Mouse (Mus musculus): ENCODE measurements at regions not wholly inside any gene's neighbourhood (a gene's known extent, or its start where the extent isn't known, plus 50 kb on each side); places are given as distances from the start of the nearest gene placed in this dataset.

DNA sequence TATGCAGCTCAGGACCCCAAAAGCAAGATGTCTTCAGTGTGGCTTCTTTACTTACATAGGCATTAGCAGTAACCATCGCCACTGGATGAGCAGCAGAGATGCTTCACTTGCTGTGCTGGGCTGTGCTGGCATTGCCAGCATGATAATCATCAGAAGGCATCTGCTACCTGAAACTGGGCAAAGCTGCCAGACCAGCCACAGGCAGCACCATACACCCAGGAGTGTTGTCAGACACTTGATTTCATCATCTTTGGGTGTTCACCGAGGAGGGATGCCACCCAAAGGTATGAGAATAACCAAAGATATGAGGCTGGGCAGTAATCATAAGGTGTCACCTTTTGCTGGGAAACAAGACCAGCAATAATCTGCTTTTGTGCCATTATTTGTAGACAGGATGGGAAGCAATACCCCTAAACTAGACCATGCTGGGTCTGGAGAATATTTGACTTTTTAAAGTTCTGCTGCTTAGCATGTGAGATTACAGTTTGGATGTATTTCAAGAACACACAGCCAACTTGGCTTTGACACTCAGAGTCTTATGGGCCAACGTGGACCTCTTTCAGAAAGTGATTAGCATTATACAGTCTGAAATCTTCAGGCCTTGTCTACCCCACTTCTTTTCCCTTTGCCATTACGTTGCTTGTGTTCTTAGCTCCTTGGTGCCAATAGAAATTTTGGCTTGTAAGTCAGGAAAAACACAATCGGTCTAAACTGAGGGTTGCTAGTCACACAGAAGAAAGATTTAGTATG, 80.7 kb upstream of the Cerkl start:
- intact Hi-C loops (cut with DNase I) = no loop called here
- DNase-seq = no peak
- no peak overlapping the region for H3K27ac ChIP-seq
- TF ChIP-seq CTCF (IDR thresholded peaks at IDR 0.05) = no peak
- H3K4me3 ChIP-seq = no peak overlapping the region

DNA sequence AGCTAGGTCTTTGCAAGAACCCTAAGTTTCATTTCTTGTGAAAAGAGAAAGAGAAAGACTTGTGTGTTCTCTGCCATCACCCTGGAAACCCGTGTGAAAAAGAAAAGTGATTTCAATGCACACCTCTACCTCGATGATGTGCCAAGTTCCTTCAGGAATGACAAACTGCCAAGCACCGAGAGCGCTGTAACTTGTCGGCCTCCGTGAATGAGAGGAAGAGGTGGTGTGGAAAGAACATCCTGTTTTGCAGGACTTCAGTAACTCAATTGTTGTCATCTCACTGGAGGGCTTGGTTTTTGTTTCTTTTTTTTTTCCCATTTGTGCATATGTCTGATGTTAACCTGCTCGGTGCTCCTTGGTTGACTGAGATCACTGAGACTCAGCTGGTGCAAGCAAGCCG, 83.8 kb upstream of the Cerkl start:
- peak overlapping the region; percentile 8; the same call in 1 of the 2 replicates for H3K4me3 ChIP-seq
- intact Hi-C loops (cut with DNase I) = no loop called here
- peak overlapping the region; percentile 39 for H3K27ac ChIP-seq
- no peak for DNase-seq
- TF ChIP-seq CTCF (IDR thresholded peaks at IDR 0.05) = no peak

DNA sequence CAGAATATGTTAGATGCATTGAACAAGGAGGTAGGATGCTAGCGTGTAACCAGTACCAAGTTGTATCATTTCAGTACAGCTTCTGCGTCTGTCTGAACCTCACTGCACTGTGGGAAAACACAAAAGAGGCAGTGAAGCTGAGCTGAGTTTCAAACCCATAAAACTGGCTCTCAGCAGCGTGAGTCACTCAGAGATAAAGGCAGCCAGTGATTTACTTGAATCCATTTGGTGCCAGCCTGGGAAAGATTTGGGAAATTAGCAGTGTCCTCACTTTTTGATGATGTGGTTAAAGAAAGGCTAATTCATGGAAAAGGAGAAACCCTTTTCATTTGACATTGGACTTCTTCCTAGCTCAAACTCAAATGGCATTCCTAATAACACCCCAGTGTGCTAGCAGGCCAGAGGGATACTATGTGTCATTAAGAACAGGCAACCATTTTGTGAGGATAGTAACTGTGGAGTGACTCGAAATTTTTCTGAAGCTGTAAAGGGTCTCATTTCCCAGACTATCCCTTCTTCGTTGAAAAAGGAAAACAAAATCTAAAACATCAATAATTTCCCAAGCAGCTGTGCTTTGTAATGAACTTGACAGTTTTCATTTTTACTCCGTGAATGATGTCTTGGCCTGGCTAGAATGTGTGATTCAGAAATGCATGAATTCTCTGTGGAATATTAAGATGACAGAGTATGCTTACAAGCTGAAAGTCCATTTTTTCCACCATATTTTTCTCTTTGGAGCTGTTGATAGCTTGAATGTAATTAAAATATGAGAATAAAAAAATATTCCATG, 85.8 kb upstream of the Cerkl start:
- peak overlapping the region; percentile 55; the same call in 1 of the 2 replicates for H3K27ac ChIP-seq
- TF ChIP-seq CTCF (IDR thresholded peaks at IDR 0.05) = no peak
- no peak for DNase-seq
- H3K4me3 ChIP-seq = no peak overlapping the region
- intact Hi-C loops (cut with DNase I) = no loop called here

DNA sequence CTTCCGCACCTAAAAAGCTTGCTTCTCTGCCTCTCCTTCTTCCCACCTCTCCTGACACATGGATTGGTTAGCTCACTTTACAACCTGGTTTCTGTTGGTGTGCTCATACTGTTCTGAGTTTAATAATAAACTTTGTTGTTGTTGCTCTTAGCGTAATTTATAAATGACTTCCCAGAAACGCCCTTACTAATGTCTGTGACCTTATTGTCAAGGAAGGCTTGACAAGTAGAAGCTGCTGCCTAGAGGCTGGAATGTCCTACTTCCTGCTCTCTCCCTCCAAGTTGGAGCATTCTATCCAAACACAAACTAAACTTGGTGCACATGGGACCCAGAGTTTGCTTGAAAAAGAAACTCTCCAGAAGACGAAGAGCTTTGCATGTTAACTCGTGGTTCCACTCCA, 86.9 kb upstream of the Cerkl start:
- intact Hi-C loops (cut with DNase I) = no loop called here
- H3K4me3 ChIP-seq = no peak overlapping the region
- TF ChIP-seq CTCF (IDR thresholded peaks at IDR 0.05) = no peak
- no peak for DNase-seq
- H3K27ac ChIP-seq = peak overlapping the region; percentile 55

DNA sequence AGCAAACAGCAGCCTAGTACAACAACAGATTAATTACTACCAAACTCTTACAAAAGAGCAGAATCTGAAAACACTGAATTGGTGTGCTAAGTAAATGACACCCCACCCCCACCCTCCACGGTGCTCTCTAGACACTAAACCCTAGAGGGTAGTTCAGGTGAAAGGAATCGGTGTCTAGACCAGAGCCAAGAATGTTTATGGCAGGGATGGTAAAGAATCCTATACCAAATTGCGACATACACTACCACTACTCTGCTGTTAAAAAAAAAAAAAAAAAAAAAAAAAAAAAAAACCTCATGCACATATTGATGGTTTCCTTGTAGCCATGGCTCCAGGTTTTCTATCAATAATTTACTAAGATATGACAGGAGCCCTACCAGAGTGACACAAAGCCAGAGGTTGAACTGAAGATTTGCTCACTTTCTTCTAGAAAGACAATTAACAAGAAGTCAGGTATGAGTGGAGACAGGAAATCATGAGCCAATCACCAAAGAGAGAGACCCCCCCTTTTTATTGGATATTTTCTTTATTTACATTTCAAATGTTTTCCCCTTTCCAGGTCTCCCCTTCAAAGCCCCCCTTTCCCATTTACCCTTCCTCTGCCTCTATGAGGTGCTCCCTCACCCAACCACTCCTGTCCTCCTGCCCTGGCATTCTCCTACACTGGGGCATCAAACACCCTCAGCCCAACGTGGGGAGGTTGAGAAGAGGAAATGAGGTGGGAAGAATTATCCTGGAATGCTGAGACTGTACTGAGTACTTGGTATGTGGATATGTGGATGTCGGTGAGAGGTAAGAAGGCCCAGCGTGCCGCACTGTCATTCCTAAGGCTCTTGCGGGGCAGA, 87.6 kb upstream of the Cerkl start:
- H3K27ac ChIP-seq = no peak overlapping the region

DNA sequence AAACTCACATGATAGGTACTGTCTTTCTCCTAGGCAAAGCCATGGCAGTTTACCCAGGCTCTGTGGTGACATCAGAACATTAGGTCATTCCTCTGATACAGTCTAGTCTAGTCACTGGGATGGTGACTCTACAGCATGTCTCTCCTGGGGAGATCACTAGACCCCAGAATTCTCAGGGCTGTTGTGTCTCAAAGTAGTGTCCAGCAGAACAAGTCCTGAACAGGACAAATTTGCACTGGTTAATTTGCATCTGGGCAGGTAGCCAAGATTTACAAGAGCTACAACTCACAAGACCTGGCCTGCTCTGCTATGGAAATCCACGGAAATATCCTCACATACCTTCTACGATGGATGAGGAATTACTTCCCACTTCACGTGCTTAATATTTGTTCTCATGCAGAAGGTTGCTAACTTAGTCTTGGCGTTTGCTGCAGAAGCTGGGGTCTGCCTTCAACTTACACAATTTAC, 88.2 kb upstream of the Cerkl start:
- no peak for DNase-seq
- TF ChIP-seq CTCF (IDR thresholded peaks at IDR 0.05) = no peak
- Histone ChIP-seq H3K27ac (no peak overlapping the region), H3K4me3 (no peak overlapping the region)
- intact Hi-C loops (cut with DNase I) = no loop called here

More for the DNA sequence above, 87.6 kb upstream of the Cerkl start:
- H3K4me3 ChIP-seq = no peak overlapping the region
- intact Hi-C loops (cut with DNase I) = no loop called here
- TF ChIP-seq CTCF (IDR thresholded peaks at IDR 0.05) = no peak
- DNase-seq = no peak

DNA sequence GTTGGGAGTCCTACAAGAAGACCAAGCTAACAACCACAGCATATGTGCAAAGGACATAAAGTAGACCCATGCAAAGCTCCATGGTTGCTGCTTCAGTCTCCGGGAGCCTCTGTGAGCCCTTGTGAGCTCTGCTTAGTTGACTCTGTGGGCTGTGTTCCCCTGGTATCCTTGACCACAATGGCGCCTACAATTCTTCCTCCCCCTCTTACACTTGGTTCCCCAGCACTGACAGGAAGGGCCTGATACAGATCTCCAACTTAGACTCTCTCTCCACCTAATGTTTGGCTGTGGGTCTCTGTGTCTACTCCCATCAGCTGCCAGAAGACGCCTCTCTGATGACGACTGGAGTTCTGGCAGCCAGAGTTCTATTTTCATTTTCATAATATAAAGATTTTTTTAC, 88.9 kb upstream of the Itprid2 start:
- DNase-seq = no peak
- no peak overlapping the region for H3K4me3 ChIP-seq
- H3K27ac ChIP-seq = no peak overlapping the region
- intact Hi-C loops (cut with DNase I) = no loop called here
- no peak for TF ChIP-seq CTCF (IDR thresholded peaks at IDR 0.05)

DNA sequence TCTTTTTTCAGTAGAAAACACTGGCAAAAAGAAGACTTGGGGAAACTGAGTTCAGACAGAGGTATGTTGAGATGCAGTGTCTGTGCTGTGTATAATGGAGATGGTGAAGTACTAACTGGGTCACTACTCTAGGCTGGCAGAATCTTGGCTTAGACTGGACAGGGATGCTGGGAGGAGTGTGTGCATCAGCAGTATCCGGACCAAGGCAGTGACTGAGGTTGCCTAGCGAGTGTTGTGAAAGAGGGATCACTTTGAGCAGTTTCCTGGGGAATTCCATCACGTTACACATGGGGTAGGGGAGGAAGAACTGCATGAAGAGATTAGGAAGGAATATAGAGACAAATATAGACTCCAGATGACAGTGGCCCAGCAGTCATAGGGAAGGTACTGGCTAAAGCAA, 87.9 kb upstream of the Itprid2 start:
- DNase-seq = no peak
- H3K27ac ChIP-seq = no peak overlapping the region
- no peak overlapping the region for H3K4me3 ChIP-seq
- intact Hi-C loops (cut with DNase I) = no loop called here
- no peak for TF ChIP-seq CTCF (IDR thresholded peaks at IDR 0.05)

DNA sequence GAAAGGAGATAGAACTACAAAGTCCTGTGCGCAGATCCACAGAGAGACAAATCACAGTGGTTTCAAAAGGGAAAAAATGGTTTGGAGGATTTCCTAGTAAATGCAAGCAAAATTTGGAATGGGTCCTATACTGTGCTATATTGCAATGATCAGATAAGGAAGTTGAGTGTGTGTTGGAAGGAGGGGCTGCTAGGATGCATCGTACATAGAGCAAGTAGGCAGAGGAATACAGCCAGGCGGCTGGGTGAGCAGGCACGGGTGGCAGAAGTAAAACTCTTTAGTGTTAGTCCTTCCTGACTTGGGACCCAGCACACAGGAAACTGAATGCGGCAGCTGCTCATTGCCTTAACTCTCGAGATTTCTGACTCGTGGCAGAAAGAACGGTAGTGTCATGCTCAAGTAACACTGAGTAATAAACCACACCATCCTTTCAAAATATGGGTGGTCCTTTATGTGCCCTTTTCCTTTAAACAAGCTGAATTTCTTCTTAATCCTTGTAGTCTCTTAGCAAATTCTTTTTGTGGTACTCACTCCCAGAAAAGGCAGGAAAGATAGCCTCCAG, 87.0 kb upstream of the Itprid2 start:
- no peak for TF ChIP-seq CTCF (IDR thresholded peaks at IDR 0.05)
- no peak overlapping the region for H3K27ac ChIP-seq
- H3K4me3 ChIP-seq = no peak overlapping the region
- intact Hi-C loops (cut with DNase I) = no loop called here
- DNase-seq = no peak

DNA sequence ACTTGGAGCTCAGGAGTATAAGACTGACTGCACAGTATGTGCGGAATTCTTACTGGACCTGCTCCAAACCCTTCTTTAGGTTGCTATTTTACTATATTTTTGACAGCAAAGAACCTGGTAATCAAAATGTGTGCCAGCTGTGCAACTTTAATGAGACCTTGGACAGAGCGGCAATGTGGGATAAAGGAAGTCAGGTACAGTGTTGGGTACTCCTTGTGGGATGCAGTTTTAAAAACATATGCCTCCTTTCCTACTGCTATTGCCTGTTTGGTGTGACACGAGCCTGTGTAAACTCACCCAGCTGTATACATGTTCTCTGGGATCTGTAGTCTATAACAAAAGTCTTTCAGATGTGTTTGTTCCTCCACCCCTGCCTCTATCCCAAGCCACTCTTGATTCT, 85.4 kb upstream of the Itprid2 start:
- intact Hi-C loops (cut with DNase I) = no loop called here
- Histone ChIP-seq H3K4me3 (no peak overlapping the region), H3K27ac (no peak overlapping the region)
- no peak for TF ChIP-seq CTCF (IDR thresholded peaks at IDR 0.05)
- no peak for DNase-seq

DNA sequence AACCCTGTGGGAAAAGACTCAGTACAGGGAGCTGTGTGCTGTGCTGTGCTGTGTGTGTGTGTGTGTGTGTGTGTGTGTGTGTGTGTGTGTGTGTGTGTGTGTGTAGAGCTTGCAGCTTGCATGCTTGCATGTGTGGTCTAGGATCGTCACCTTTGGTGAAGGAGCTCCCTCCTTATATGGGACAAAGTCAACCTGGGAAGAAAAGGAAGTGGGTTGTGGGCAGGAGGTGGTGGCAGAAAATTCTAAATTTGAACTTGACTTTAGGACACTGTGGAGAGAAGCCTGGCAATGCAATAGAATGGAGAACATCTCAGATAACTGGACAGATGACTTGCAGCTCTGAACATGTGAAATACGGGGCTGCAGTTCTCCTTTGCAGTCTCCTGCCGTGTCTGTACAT, 84.7 kb upstream of the Itprid2 start:
- no peak for TF ChIP-seq CTCF (IDR thresholded peaks at IDR 0.05)
- intact Hi-C loops (cut with DNase I) = no loop called here
- no peak overlapping the region for H3K4me3 ChIP-seq
- H3K27ac ChIP-seq = no peak overlapping the region
- no peak for DNase-seq

DNA sequence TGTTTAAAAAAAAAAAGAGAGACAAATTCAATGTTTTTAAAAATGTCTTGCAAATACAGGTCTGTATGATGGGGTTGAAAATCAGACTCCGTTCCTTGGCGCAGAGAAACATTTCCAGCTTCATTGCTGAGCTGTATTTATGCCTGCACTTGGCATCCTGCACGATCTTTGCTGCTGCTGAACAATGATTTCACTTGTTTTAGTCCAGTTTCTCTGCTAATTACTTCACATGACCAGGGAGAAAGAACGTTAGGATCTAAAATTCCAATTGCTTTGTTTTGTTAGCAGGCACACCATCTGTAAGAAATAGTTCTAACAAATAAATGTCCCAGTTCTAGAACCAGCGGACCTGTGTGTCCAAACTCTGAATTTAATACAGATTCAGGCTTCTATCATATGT, 82.7 kb upstream of the Itprid2 start:
- no peak for DNase-seq
- Histone ChIP-seq H3K4me3 (no peak overlapping the region), H3K27ac (no peak overlapping the region)
- TF ChIP-seq CTCF (IDR thresholded peaks at IDR 0.05) = no peak
- intact Hi-C loops (cut with DNase I) = no loop called here
